Mouse (Mus musculus) retina, embryonic 14.5 days (tissue): ENCODE measurements around the gene Polr2e.

Source experiments
- DNase-seq: peaks from one replicate; pipeline ENCODE4 v3.0.0-alpha.2; 2015; ENCODE audit warnings: low spot score

Gene Polr2e

DNA sequence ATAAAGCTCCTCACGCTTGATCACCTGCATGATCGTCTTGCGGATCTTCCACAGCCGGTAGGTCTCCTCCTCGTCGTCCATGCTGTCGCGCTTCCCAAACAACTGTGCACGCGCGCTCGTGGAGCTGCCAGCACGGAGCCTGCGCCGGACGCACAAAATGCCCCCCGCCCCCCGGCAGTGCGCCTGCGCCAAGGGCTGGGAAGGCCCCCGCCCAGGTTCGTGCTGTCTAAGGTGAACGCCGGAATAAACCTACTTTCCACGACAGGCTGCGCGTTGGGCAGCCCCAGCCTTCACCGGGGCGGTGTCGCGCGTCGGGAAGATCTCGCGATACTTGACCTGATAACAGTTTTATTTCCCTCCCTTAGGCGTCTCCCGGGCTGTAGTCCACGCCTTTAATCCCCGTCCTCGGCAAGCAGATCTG is at the start of gene Polr2e:
Gene Polr2e (minus strand): TSS at position 237 of the 421 bp plus-strand sequence.
- DNase-seq, result peak; percentile 99

DNA sequence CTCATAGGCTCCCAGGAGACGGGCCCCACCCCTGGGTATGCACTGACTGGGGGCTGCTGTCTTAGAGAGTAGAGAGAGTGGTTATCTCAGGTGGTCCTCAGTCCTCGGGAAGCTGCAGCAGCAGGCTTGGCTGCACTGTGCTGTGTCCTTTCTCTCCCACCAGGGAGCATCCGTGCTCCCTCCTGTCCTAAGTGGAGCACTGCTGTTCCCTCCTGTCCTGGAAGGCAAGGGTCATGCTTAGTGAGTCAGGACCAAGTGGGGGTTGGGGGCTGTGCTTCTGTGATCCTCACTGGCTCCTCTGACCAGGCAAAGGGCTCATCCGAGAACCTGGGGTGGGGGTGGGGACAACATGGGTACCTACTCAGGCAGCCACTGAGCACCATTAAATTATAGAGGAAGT is 49.6 kb upstream of the Polr2e start:
- DNase-seq, result no peak

DNA sequence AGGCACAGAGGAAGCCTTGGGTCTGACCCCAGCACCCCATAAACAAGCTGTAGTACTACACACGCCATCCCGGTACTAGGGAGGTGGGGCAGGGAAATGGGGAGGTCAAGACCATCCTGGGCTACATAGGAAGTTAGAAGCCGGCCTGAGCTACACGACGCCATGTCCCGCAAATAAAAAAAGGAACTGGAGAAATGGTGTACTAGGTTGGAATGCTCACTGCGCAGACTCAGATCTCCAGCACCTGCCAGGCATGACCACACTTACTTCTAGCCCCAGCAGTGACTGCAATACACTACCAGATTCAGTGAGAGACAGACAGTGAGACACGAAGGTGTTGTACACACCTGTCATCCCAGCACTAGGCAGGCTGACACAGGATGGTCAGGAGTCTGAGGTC is 47.9 kb upstream of the Polr2e start:
- no peak for DNase-seq

DNA sequence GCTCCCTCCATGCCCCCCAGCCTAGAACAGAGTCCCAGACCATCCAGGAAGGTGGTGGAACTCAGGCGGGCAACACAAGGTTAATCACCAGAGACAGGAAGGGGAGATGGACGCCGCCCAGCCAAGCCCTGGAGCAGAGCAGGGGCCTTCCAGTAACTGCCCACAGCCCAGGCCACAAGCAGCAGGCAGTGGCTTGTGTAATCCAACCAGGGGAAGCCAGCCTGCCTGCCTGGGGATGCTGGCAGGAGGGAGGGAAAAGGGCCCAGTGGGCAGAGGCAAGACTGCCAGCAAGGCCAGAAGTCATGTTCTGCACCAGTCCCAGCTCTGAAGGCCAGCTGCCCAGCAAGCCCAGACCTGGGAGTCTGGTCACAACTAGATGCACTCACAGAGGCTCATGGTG is 47.3 kb upstream of the Polr2e start:
- no peak for DNase-seq

DNA sequence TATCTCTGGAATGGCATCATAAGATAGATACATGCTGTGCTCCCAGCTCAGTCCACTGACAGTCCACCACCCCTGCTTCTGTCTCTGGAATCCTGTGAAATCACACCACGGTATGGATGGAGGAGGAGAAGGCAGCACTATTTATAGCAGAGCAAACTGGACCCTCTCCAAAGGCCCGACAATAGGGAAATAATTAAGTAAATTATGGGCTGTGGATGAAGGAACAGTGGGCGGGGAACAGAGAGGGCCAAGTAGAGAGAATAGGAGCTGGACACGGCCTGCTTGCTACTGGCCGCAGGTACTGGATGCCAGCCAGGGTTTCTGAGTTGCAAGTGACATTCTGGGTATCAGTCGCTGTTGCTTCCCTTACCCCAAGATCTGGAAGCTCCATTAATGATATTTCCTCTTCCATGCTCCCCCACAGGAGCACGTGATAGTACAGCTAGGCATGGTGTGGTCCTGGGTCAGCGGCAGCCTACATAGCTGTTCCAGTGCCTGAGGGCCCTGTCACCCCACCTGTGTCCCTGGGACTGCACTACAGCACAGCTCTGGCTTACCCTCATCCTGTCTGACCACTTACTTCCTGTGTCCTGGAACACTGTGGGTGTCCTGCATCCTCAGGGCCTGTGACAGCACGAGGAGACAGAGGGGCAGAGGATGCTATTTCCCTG is 45.4 kb upstream of the Polr2e start:
- DNase-seq, result no peak

DNA sequence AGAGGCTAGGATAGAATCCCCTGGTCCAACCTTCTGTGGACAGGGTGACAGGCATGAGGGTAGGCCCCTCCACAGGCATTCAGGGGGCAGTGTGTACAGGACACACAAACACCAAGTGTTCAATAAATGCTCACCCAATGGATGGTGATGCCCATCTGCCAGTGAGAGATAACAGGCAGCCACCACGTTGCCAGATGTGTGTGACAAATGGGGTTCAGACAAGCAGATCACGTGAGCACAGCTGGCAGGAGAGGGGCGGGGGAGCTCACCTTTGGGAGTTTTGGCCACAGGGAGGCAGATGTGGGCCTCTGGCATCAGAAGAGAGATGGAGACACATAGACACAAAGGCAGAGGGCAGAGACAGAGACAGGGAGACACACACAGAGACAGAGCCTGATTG is 41.5 kb upstream of the Polr2e start:
- DNase-seq, result no peak

DNA sequence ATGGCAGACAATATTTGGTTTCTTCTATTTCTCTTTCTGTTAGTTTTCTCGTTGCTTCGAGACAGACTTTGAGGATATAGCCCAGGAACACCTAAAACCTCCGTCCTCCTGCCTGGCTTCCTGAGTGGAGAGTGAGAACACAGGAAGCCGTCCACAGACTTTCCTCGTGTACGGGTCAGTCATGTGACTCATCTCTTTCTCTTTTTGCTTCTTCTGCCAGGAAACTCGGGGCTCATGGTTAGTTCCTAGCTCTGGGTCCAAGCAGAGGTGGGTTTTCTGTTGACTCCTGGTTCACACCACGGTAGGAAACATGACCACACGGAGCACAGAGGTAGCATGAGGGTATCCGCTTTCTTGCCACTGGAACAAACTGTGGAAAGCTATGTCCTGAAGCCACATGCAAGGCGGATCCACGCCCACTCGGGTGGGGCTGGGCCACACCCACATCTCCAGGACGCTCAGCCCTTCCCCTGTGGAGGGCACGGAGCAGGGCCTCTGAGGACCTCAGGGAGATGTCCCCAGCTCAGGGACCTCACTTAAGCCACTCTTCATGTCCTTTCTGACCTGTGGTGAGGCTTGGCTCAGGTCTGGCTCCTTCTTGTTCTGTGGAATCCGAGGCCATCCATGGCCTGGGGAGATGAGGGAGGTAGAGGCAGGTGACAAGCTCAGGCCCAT is 40.9 kb upstream of the Polr2e start:
- DNase-seq, result no peak

DNA sequence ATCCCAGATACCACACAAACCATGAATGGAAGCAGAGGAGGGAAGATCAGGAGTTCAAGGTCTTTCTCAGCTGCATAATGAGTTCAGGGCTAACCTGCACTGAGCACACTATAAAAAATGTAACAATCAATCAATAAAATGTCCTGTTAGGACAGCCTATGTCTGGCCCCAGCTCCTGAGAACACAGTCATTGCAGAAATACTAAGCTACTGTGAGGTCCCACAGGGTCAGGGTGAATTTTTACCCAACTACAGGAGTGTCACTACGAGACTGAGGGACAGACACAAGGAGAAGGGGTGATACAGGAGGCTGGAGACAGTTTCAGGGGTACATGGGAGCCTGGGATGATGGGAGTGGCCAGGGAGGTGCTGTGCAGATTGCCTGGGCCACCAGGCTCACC is 38.8 kb upstream of the Polr2e start:
- DNase-seq, result no peak

DNA sequence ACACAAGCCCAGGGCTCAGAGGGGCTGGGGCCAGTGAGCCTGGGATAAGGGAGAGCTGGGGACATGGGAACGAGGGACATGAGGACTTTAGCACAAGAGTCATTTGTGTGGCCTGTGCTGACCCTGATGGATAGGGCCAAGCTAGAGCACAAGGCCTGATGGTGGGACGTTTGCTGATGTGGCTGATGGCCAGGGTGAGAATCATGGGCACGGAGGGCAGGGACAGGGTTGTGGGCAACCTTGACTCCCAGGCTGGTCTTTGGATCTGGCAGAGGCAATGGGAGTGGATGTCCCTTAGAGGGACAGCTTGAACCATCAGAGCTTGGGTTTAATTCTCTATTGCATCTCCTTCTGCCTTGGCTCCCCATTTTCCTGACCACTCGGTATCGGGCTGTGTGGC is 37.7 kb upstream of the Polr2e start:
- DNase-seq, result no peak

DNA sequence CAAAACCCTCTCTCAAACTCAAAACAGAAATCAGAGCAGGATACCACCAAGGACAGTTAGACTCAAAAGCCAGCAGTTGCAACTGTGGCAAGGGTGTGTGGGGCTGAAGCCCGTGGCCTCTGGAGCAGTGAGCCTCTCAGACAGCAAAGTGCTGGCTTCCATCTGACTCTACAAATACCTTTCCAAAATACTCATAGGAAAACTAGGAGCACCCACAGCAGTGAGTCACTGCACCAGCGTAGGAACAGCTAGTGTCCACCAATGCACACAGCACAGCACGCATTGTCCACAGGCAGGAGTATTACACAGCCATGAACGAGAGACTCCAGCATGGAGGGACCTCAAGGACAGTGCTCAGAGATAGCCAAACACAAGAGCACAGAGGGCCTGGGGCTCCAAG is 36.8 kb upstream of the Polr2e start:
- DNase-seq, result no peak

DNA sequence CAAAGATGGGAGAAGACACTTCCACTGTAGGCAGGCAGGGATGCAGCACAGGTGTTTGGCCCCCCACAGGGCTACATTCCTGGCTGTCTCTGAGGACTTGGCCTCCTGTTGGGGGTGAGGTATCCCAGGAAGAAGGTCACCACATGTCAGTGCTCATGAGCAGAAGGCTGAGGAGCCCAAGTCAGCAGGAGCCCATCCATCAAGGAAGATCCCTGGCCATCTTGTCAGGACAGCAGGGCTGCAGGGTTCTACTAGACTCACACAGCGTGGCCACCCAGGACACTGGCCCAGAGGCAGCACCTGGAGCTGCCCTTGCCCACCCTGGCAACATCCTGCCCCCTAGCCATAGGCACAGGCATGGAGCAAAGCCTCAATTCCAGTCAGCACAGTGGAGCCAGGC is 36.3 kb upstream of the Polr2e start:
- no peak for DNase-seq

DNA sequence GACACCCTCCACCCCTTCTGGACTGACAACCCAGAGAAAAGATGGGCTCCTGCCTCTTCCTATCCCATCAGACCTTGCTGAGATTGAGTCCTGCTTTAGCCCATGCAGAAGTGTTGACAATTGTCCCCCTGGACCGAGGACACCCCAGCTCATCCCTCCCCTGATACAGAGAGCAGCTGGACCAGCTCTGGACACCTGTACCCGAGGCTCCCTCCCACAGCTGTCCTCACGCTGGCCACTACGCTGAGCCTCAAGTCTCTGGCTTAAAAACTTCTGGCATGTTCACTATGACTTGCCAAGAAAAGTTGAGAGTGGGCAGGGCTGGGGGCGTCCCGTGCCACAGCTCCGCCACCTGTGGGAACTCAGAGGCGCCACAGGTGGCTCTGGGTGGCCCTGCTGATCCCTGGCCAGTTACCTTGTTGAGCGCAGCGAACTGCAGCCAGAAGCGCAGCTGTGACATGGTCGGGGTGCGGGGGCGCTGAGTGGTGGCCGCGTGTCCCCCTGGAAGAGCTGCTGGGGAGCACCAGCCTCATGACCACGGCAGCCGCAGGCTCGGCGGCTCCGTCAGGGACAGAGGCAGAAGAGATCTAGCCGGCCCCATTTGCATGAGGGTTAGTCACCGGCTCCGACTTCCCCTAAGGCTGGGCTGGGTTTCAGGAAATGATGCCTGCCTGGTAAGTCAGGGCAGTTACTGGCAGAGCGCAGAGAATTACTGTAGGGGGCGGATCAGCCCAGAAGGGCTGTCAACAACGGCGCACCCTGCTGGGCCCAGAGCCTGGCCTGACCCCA is 35.4 kb upstream of the Polr2e start:
- DNase-seq, result peak; percentile 33

DNA sequence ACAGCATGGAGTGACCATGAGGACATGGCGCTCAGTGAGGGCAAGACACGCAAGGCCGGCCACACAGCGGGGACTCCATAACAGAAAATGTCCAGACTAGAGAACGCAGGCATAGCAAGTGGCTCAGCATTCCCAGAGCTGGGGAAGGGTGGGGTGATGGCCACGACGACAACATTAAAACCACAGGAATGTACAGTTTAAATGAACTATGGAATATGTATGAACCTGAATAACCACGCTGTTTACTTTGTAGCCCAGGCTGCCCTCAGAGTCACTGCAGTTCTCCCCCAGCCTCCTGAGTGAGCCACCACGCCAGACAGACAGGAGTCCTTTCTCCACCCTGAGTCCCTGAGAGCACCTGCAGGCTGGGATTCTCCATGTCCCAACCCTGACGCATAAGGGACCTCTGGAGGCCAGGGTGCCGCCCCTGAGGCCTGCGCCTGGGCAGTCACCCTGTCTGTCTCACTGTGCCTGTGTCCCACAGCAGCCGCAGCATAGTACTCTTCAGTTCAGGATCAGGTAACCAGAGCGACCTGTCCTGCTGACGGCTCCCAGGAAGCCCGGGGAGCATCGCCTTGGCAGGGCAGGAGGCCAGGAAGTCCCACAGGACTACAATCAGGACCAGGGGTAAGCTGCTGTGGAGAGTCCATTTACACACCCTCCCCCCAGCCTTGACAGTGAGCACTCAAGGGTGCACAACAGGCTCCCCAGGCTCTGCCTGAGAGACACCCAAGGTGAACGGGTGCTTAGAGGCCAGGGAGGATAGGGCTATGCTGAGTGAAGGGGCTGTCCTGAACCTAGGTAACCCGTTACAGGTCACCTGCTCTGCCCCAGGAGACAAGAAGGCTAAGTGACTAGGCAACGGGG is 33.3 kb upstream of the Polr2e start:
- DNase-seq, result no peak

DNA sequence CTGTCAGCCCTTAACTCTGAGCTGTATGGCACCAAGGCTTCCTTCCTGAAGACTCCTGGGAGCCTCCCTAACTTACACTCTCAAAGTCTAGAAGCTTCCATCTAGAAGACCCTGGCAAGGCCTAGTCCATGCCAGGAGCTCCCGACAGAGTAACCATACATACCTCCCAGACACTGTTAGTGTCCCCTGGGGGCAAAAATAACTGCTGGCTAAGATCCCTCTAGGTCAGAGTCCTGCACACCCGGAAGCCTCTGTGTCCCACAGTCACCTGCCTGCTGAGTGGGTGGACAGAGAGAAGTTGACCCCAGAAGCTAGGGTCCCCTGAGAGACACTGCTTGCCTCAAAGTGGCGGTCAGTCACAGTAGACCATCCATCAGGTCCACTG is 31.9 kb upstream of the Polr2e start:
- no peak for DNase-seq

DNA sequence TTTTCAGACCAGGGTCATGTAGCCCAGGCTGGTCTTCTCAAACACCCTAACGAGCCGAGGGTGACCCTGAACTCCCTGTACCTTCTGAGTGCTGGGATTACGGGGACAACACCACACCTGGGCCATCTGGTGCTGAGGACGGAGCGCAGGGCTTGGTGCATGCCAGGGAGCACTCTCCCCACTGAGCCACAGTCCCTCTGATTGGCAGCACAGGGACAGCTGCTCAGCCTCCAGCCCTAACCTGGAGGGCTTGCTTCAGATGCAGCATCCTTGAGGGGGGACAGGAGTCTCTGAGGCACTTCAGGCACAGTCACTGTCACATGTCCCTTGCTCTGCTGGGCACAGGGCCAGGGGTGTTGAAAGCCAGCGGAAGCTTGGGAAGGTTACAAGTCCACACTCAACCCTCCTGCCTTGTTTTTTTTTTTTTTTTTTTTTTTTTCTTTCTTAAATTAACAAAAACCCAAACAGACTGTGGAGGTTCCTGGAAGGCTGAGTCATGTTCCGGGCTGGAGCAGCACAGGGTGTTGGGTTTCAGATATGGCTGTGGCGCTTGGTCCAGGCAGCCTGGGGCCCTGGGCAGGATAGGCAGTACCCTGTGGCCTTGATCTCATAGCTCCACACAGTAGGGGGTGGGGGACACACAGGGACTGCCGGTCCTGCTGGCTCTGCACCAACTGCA is 31.4 kb upstream of the Polr2e start:
- DNase-seq, result no peak

DNA sequence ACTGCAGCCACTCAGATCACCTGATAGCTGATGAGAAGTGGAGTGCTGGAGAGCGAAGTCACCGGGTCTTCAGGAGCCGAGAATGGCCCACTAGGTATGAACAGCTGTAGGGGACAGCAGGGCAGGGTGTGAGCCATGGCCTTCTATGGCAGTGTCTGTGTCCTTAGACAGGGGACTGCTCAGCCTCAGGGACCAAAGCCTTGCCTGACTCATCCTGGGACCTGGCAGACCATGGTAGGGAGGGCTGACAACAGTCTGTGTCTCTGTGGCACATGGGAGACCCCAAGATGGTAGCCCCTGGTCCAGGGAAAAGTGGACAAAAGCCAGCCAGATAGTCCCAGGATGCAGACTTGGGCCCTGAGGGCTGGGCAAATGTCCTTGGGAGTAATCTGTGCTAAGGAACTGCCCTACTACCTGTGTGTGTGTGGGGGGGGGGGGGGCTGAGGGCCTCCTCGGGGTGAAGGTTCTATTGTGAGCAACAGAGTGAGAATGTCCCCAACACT is 30.4 kb upstream of the Polr2e start:
- DNase-seq, result no peak

DNA sequence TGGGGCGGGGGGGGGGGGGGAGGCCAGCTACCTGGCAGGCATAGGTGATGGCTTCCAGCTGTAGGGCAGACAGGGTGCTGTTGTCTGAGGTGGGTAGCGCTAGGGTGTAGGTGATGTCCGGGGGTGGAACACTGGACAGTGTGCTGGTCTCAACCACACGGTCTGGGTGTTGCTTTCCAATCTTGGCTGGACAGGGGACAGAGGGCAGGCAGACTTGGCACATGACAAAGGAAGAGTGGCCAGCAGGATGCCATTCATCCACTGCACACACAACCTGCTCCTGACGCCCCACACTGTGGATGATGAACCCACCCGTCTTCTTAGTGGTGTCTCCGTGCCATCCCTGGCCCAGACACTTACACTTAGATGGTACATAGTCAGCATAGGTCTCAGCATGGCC is 29.7 kb upstream of the Polr2e start:
- no peak for DNase-seq

DNA sequence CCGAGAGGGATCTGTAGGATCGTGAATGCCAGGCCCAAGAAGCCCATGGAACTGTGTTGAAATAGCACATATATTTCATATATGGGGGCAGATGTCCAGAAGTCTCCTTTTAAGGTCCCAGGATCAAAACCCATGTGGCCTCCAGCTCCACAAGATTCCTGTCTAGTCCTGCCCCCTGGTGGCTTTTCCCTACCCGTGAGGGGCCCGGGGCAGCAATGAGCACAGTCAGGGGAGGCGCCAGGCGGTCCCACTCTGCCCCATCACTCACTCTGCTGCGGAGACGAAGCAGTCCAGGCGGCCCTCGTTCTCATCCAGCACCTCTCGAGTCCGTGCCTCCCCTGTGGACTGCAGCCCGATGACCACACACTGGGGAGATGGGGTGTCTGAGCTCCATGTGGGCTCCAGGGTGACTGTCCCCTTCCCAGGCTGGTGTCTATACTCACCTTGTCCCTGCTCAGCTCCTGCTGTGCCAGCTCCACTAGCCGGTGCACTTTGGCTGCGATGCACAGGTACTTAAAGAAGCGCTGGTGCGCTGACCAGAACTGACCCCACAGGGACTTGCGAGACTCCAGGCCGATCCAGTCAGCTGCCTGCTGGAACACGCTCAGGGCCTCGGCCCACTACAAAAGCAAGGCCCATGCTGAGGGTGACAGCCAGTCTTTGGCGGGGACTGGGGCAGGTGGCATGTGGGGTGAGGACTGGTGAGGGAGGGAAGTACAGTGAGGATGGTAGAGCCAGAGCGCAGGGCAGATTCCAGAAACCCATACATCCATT is 24.5 kb upstream of the Polr2e start:
- DNase-seq, result no peak

DNA sequence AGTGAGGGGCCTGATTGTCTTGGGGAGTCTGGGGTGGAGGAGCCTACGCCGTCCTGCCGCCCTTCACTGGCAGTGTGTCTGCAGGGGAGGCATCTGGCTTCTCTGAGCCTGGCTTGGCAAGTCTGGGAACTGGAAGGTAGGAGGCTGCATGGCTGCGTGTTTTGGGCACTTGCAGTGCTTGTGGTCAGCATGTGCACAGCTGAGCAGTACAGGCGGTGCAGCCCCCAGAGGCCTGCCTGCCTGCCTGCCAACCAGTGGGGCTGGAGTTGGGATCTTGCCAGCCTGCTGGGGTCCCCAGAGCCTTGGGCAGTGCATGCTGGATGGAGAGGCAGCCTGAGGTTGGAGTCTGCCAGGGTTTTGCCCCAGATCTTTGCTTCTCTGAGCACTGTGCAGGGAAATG is 23.5 kb upstream of the Polr2e start:
- no peak for DNase-seq

DNA sequence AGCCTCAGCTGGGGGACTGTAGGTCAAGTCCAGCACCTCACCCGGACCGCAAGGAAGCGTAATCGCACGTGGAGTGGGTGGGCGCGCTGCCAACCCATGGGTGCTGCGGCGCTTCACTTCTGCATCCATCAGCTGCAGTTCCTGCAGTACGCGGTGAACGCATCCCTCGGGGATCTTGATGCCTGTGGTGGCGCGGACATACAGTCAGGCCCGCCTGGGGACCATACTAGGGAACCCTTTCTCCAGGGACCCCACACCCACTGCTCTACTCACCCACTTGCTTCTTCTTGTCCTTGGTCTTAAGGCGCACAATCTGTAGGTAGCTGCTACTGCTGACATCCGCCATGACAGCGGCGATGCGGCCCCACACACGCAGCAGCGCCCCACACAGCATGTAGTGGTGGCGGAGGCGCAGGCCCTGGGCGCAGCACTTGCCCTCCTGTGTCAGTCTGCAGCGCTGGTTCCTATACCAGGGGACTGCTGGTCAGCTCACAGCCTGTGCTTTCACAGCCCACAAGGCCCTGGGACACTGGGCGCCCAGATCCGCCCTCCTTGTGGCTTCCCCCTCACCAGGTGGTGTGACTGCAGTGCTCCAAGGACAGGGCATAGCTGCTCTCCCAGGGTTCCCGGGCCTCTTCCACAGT is 18.2 kb upstream of the Polr2e start:
- DNase-seq, result no peak
